Mouse (Mus musculus): ENCODE results near the gene H2-Eb2.

GRCm38 (mm10) chr17:34381876-34382275 lies 56.4 kb downstream of the H2-Eb2 start:
- no peak for TF ChIP-seq CTCF (IDR thresholded peaks at IDR 0.05; ENCODE audit: low read depth)
- TF ChIP-seq EP300 (IDR thresholded peaks at IDR 0.05; ENCODE audit: low read depth), result no peak
